Mouse (Mus musculus): Measurements from ENCODE around the gene Gm13288. TPM values are rescaled to one million over a fixed set of nuclear protein-coding genes. Genes with fewer than 3 reads are reported as not detected.
"Not testable (repeated sequence)": the region's sequence is repeated elsewhere in the genome, so short reads cannot be mapped to it uniquely, and the experiment has no call there.

Gene Gm13288
- polyA plus RNA-seq, 1 experiment from 2014 or later = 0.21 TPM

DNA sequence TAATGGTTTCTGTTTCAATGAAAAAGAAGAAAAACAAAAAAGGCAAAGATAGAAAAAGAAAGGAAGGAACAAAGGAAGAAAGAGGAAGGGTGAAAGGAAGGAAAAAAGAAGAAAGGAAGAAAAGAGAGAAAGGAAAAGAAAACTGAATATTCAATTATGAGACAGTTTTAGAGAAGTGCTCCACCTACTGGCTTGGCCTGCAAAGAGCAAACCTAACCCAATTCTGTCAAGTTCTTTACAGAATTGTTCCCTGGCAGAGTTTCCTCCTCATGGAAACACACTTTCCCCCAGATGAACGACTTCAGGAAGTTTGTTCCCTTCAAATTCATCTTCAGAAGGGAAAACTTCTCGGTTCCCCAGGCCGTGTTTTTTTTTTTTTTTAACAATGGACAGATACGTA is 17.7 kb downstream of the Gm13288 start:
- Histone ChIP-seq H3K27ac (replicated peaks; ENCODE audit: low read depth, low read length) (no peak overlapping the region), H3K9ac (ENCODE audit: low read depth, low read length) (no peak overlapping the region), H3K4me3 (ENCODE audit: low read depth, low read length) (no peak overlapping the region), H3K4me1 (ENCODE audit: control insufficient read depth, insufficient read depth, low read length) (no peaks in the 10 kb centered on the region), H3K36me3 (ENCODE audit: control insufficient read depth, insufficient read depth, low read length) (no peaks in the 10 kb centered on the region), H3K4me2 (ENCODE audit: low read depth, low read length) (no peak overlapping the region), H3K27me3 (replicated peaks; ENCODE audit: control insufficient read depth, insufficient read depth, low read length) (no peaks in the 10 kb centered on the region), H3K9me3 (ENCODE audit: control insufficient read depth, low read length) (no peaks in the 10 kb centered on the region)
- DNase-seq (ENCODE audit: low spot score) = peak; percentile 4
- no peak for ATAC-seq (ENCODE audit: low read depth)
- 29% methylated on average over 4 of the region's 4 CpGs for WGBS

DNA sequence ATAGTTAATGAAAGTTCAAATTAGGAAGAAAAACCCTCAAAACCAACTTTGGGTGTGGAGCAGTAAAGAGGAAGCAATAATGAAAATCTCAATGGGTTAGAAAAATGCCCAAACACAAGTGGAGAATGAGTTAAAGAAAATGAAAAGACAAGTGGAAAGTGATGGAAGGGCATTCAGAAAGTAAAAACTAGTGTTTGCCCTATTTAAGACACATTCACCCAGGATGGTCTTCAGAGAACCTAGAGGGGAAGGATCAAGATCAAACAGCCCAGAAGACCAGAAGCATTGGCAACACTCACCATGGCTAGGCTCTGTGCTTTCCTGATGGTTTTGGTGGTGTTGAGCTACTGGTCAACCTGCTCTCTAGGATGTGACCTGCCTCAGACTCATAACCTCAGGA is 21.8 kb downstream of the Gm13288 start, which contains the start of gene Ifna6:
TSS of gene Ifna6 (plus strand) at position 301 of the 400 bp plus-strand sequence.
- not testable (repeated sequence) for H3K4me1 ChIP-seq (ENCODE audit: control insufficient read depth, insufficient read depth, low read length); H3K4me3 ChIP-seq (ENCODE audit: low read depth, low read length)

DNA sequence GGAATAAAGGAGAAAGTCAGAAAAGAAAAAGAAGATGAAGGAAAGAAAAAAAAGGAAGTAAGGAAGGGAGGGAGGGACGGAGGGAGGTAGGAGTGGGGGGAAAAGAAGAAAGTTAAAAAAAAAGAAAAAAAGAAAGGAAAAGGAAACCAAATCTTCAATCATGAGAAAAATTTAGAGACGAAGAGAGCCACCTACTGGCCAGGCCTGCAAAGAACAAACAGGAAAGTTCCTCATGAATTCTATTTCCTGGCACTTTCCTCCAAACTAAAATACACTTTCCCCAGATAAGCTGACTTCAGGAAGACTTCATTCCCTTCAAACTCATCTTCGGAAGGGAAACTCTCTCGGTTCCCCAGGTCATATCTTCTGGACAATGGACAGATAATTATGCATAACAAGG is 25.2 kb downstream of the Gm13288 start:
- no peak overlapping the region for H3K9ac ChIP-seq (ENCODE audit: low read depth, low read length)
- peak; percentile 12 for DNase-seq (ENCODE audit: low spot score)
- no peaks in the 10 kb centered on the region for H3K9me3 ChIP-seq (ENCODE audit: control insufficient read depth, low read length)
- no peaks in the 10 kb centered on the region for H3K4me1 ChIP-seq (ENCODE audit: control insufficient read depth, insufficient read depth, low read length)
- H3K4me3 ChIP-seq (ENCODE audit: low read depth, low read length) = no peak overlapping the region
- no peak for ATAC-seq (ENCODE audit: low read depth)
- no peak overlapping the region for H3K27ac ChIP-seq (replicated peaks; ENCODE audit: low read depth, low read length)
- no peak overlapping the region for H3K4me2 ChIP-seq (ENCODE audit: low read depth, low read length)
- no peaks in the 10 kb centered on the region for H3K36me3 ChIP-seq (ENCODE audit: control insufficient read depth, insufficient read depth, low read length)
- no peaks in the 10 kb centered on the region for H3K27me3 ChIP-seq (replicated peaks; ENCODE audit: control insufficient read depth, insufficient read depth, low read length)
- WGBS = 33% methylated on average over 4 of the region's 4 CpGs

More for the DNA sequence above, 21.8 kb downstream of the Gm13288 start, which contains the start of gene Ifna6:
- not testable (repeated sequence) for H3K9me3 ChIP-seq (ENCODE audit: control insufficient read depth, low read length); H3K36me3 ChIP-seq (ENCODE audit: control insufficient read depth, insufficient read depth, low read length); ATAC-seq (ENCODE audit: low read depth); H3K4me2 ChIP-seq (ENCODE audit: low read depth, low read length); DNase-seq (ENCODE audit: low spot score); H3K27ac ChIP-seq (replicated peaks; ENCODE audit: low read depth, low read length); H3K9ac ChIP-seq (ENCODE audit: low read depth, low read length); H3K27me3 ChIP-seq (replicated peaks; ENCODE audit: control insufficient read depth, insufficient read depth, low read length)

DNA sequence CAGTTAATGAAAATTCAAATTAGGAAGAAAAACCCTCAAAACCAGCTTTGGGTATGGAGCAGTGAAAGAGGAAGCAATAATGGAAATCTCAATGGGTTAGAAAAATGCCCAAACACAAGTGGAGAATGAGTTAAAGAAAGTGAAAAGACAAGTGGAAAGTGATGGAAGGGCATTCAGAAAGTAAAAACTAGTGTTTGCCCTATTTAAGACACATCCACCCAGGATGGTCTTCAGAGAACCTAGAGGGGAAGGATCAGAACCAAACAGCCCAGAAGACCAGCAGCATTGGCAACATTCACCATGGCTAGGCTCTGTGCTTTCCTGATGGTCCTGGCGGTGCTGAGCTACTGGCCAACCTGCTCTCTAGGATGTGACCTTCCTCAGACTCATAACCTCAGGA is 29.9 kb downstream of the Gm13288 start, which contains the start of gene Ifna5:
TSS of gene Ifna5 (plus strand) at position 301 of the 400 bp plus-strand sequence.
- H3K4me3 ChIP-seq (ENCODE audit: low read depth, low read length); H3K27ac ChIP-seq (replicated peaks; ENCODE audit: low read depth, low read length); H3K27me3 ChIP-seq (replicated peaks; ENCODE audit: control insufficient read depth, insufficient read depth, low read length); H3K36me3 ChIP-seq (ENCODE audit: control insufficient read depth, insufficient read depth, low read length); H3K9ac ChIP-seq (ENCODE audit: low read depth, low read length); H3K9me3 ChIP-seq (ENCODE audit: control insufficient read depth, low read length); H3K4me2 ChIP-seq (ENCODE audit: low read depth, low read length); DNase-seq (ENCODE audit: low spot score); ATAC-seq (ENCODE audit: low read depth); H3K4me1 ChIP-seq (ENCODE audit: control insufficient read depth, insufficient read depth, low read length): not testable (repeated sequence)
- WGBS = no CpG with 5 or more reads among the region's 1 CpGs

DNA sequence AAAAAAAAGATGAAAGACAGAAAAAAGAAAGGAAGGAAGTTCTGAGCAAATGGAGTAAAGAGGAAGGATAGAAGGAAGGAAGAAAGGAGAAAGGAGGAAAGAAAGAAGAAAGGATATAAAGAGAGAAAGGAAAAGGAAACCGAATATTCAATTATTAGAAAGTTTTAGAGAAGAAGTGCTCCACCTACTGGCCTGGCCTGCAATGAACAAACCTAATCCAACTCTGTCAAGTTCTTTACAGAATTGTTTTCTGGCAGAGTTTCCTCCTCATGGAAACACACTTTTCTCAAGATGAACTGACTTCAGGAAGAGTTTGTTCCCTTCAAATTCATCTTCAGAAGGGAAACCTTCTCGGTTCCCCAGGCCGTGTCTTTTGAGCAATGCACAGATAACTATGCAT is 33.5 kb downstream of the Gm13288 start:
- Histone ChIP-seq H3K36me3 (ENCODE audit: control insufficient read depth, insufficient read depth, low read length) (no peaks in the 10 kb centered on the region), H3K4me3 (ENCODE audit: low read depth, low read length) (no peak overlapping the region), H3K9me3 (ENCODE audit: control insufficient read depth, low read length) (no peaks in the 10 kb centered on the region), H3K9ac (ENCODE audit: low read depth, low read length) (no peak overlapping the region), H3K4me1 (ENCODE audit: control insufficient read depth, insufficient read depth, low read length) (no peaks in the 10 kb centered on the region), H3K27me3 (replicated peaks; ENCODE audit: control insufficient read depth, insufficient read depth, low read length) (no peaks in the 10 kb centered on the region), H3K27ac (replicated peaks; ENCODE audit: low read depth, low read length) (no peak overlapping the region), H3K4me2 (ENCODE audit: low read depth, low read length) (no peak overlapping the region)
- ATAC-seq (ENCODE audit: low read depth) (no peak), DNase-seq (ENCODE audit: low spot score) (peak; percentile 8)
- 39% methylated on average over 3 of the region's 3 CpGs for WGBS

DNA sequence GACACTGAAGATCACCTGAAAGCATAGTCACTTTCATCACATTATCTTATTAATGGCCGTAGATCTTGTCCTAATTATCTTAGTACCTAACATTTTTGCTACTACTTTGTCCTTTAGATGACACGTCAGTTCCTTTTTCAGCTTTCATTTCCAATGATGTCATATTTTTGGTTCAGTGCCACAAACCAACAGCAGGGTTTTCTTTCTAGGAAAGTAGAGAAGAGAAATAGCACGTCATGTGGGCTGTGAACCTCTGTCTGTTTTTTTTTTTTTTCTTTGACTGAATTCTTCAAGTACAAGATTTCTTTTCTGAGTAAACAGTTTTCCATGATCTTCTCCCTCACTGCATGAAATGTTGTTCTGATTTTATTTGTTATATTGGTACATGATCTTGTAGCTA is 34.7 kb downstream of the Gm13288 start:
- no peaks in the 10 kb centered on the region for H3K36me3 ChIP-seq (ENCODE audit: control insufficient read depth, insufficient read depth, low read length)
- H3K4me2 ChIP-seq (ENCODE audit: low read depth, low read length) = no peak overlapping the region
- DNase-seq (ENCODE audit: low spot score) (no peak), ATAC-seq (ENCODE audit: low read depth) (no peak)
- no peaks in the 10 kb centered on the region for H3K27me3 ChIP-seq (replicated peaks; ENCODE audit: control insufficient read depth, insufficient read depth, low read length)
- H3K9me3 ChIP-seq (ENCODE audit: control insufficient read depth, low read length) = no peaks in the 10 kb centered on the region
- H3K4me3 ChIP-seq (ENCODE audit: low read depth, low read length) = no peak overlapping the region
- H3K27ac ChIP-seq (replicated peaks; ENCODE audit: low read depth, low read length) = no peak overlapping the region
- H3K4me1 ChIP-seq (ENCODE audit: control insufficient read depth, insufficient read depth, low read length) = no peaks in the 10 kb centered on the region
- no peak overlapping the region for H3K9ac ChIP-seq (ENCODE audit: low read depth, low read length)
- 62% methylated on average over 3 of the region's 3 CpGs for WGBS

DNA sequence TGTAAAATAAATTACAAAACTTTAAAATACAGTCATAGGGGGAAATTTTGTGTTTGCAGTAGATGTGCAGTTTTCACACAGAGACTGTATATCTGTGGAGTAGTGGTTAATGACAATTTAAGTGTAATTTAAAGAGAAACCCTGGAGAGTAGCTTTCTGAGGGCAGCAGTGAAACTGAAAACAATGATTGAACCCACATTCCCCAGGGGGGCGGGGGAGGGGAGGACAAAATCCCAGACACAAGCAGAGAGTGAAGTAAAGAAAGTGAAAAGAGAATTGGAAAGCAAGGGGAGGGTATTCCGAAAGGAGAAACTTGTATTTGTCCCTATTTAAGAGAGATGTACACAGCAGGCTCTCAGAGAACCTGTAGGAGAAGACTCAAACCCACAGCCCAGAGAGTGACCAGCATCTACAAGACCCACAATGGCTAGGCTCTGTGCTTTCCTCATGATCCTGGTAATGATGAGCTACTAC is 36.1 kb downstream of the Gm13288 start, which contains the start of gene Ifna4:
TSS of gene Ifna4 (plus strand) at position 424 of the 474 bp plus-strand sequence.
- ATAC-seq (ENCODE audit: low read depth) = no peak

DNA sequence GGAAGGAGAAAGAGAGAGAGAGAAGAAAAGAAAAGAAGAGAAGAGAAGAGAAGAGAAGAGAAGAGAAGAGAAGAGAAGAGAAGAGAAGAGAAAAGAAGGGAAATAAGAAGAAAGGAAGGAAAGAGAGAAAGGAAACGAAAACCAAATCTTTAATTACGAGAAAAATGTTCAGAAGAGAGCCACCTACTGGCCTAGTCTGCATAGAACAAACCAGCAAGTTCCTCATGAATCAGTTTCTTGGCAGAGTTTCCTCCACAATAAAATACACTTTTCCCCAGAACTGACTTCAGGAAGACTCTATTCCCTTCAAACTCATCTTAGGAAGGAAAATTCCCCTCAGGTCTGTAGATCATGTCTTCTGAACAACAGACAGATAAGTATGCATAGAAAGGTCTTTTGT is 40.0 kb downstream of the Gm13288 start:
- no peak overlapping the region for H3K27ac ChIP-seq (replicated peaks; ENCODE audit: low read depth, low read length)
- DNase-seq (ENCODE audit: low spot score) (no peak), ATAC-seq (ENCODE audit: low read depth) (no peak)
- H3K27me3 ChIP-seq (replicated peaks; ENCODE audit: control insufficient read depth, insufficient read depth, low read length) = no peaks in the 10 kb centered on the region
- H3K9me3 ChIP-seq (ENCODE audit: control insufficient read depth, low read length) = no peaks in the 10 kb centered on the region
- H3K4me1 ChIP-seq (ENCODE audit: control insufficient read depth, insufficient read depth, low read length) = no peaks in the 10 kb centered on the region
- H3K4me3 ChIP-seq (ENCODE audit: low read depth, low read length) = no peak overlapping the region
- no peak overlapping the region for H3K9ac ChIP-seq (ENCODE audit: low read depth, low read length)
- no peaks in the 10 kb centered on the region for H3K36me3 ChIP-seq (ENCODE audit: control insufficient read depth, insufficient read depth, low read length)
- WGBS = 38% methylated on average over 2 of the region's 2 CpGs
- no peak overlapping the region for H3K4me2 ChIP-seq (ENCODE audit: low read depth, low read length)

More for the DNA sequence above, 36.1 kb downstream of the Gm13288 start, which contains the start of gene Ifna4:
- Histone ChIP-seq H3K4me2 (ENCODE audit: low read depth, low read length) (no peak within 1 kb of the TSS), H3K36me3 (ENCODE audit: control insufficient read depth, insufficient read depth, low read length) (no peaks in the 10 kb centered on the region), H3K4me1 (ENCODE audit: control insufficient read depth, insufficient read depth, low read length) (no peaks in the 10 kb centered on the region), H3K9me3 (ENCODE audit: control insufficient read depth, low read length) (no peaks in the 10 kb centered on the region), H3K27me3 (replicated peaks; ENCODE audit: control insufficient read depth, insufficient read depth, low read length) (no peaks in the 10 kb centered on the region), H3K9ac (ENCODE audit: low read depth, low read length) (no peak within 1 kb of the TSS), H3K27ac (replicated peaks; ENCODE audit: low read depth, low read length) (no peak within 1 kb of the TSS), H3K4me3 (ENCODE audit: low read depth, low read length) (no peak within 1 kb of the TSS)
- no peak for DNase-seq (ENCODE audit: low spot score)
- 41% methylated on average over 2 of the region's 2 CpGs for WGBS

DNA sequence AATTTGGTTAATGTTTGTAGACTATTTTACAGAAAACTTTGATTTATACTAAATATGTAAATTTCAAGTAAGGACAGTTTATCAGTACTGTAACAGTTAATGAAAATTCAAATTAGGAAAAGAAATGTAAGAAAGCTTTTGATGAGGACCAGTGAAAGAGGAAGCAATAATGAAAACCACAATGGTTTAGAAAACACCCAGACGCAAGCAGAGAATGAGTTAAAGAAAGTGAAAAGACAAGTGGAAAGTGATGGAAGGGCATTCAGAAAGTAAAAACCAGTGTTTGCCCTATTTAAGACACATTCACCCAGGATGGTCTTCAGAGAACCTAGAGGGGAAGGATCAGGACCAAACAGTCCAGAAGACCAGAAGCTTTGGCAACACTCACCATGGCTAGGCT is 44.4 kb downstream of the Gm13288 start, which contains the start of gene Ifna1:
TSS of gene Ifna1 (plus strand) at position 390 of the 400 bp plus-strand sequence.
- Histone ChIP-seq H3K4me2 (ENCODE audit: low read depth, low read length) (no peak within 1 kb of the TSS), H3K9ac (ENCODE audit: low read depth, low read length) (no peak within 1 kb of the TSS), H3K36me3 (ENCODE audit: control insufficient read depth, insufficient read depth, low read length) (no peaks in the 10 kb centered on the region), H3K27me3 (replicated peaks; ENCODE audit: control insufficient read depth, insufficient read depth, low read length) (no peaks in the 10 kb centered on the region), H3K4me1 (ENCODE audit: control insufficient read depth, insufficient read depth, low read length) (no peaks in the 10 kb centered on the region), H3K27ac (replicated peaks; ENCODE audit: low read depth, low read length) (no peak within 1 kb of the TSS), H3K9me3 (ENCODE audit: control insufficient read depth, low read length) (no peaks in the 10 kb centered on the region), H3K4me3 (ENCODE audit: low read depth, low read length) (no peak within 1 kb of the TSS)
- no peak for DNase-seq (ENCODE audit: low spot score)
- ATAC-seq (ENCODE audit: low read depth) = no peak
- WGBS = 73% methylated on average over 1 of the region's 1 CpGs
